Mouse (Mus musculus) stomach, embryonic 14.5 days (tissue): ENCODE results near the gene Aqp7. TPM values are rescaled to one million over a fixed set of nuclear protein-coding genes. Genes with fewer than 3 reads are reported as not detected.

Experiments used
- ATAC-seq: fragments of 200-750 bp; cut with Nextera tagmentation; 2 replicates; pipeline ENCODE4 v1.8.0; 2017; ENCODE audit warnings: low read depth, moderate TSS enrichment; ENCODE audit not compliant: insufficient number of reproducible peaks, insufficient read depth, low FRiP score
- H3K27ac ChIP-seq: fragments of 300-500 bp; sonication (generic); 2 replicates; pipeline ENCODE4 v1.5.1; 2014; ENCODE audit warnings: mild to moderate bottlenecking, low read length, moderate library complexity, mixed read lengths
- H3K27me3 ChIP-seq: fragments of 300-500 bp; sonication (generic); 2 replicates; pipeline ENCODE4 v1.6.1; 2014; ENCODE audit warnings: low read length, control low read depth, mixed read lengths; ENCODE audit not compliant: control insufficient read depth, insufficient read depth
- H3K36me3 ChIP-seq: fragments of 300-500 bp; sonication (generic); 2 replicates; pipeline ENCODE4 v1.6.1; 2014; ENCODE audit warnings: mild to moderate bottlenecking, control low read depth, low read length, moderate library complexity, mixed read lengths; ENCODE audit not compliant: control insufficient read depth, insufficient read depth
- H3K4me1 ChIP-seq: fragments of 300-500 bp; sonication (generic); 2 replicates; pipeline ENCODE4 v1.6.1; 2014; ENCODE audit warnings: low read length, control low read depth, mixed read lengths; ENCODE audit not compliant: control insufficient read depth, insufficient read depth
- H3K4me2 ChIP-seq: fragments of 300-500 bp; sonication (generic); replicated peaks from 2 replicates; pipeline ENCODE4 v1.6.1; 2014; ENCODE audit warnings: low read depth, low read length, control low read depth
- H3K4me3 ChIP-seq: fragments of 300-500 bp; sonication (generic); 2 replicates; pipeline ENCODE4 v1.5.1; 2014; ENCODE audit warnings: low read depth, low read length, control low read depth
- H3K9ac ChIP-seq: fragments of 300-500 bp; sonication (generic); replicated peaks from 2 replicates; pipeline ENCODE4 v1.6.1; 2014; ENCODE audit warnings: low read depth, mild to moderate bottlenecking, control low read depth, low read length, moderate library complexity, mixed read lengths
- H3K9me3 ChIP-seq: fragments of 300-500 bp; sonication (generic); 2 replicates; pipeline ENCODE4 v1.6.1; 2016; ENCODE audit warnings: low read depth, low read length, control low read depth; ENCODE audit not compliant: control insufficient read depth
- WGBS: fragments of 180-500 bp; shearing (Covaris S2); extraction: QIAGEN DNeasy Blood & Tissue Kit; methylation state at CpG from one replicate; pipeline ENCODE4 v1.1.7; 2014; 5-methylcytosine and 5-hydroxymethylcytosine counted together
- polyA plus RNA-seq: library from polyadenylated mRNA; unstranded; fragments of >200 nt; fragmentation: Nextera tagmentation; extraction: Ambion mirVana; gene quantifications from 2 replicates; pipeline ENCODE4 v1.2.1, GENCODE M21; 2014

Gene Aqp7
- polyA plus RNA-seq, 1 experiment from 2014 or later: 0.43 TPM

GRCm38 (mm10) chr4:41015798-41016197, 32.1 kb downstream of the Aqp7 start:
- Histone ChIP-seq H3K4me1 (no peaks in the 10 kb centered on the region), H3K9ac (no peak overlapping the region), H3K27me3 (no peaks in the 10 kb centered on the region), H3K4me2 (no peak overlapping the region), H3K36me3 (peaks cover 47% of the 10 kb centered on the region), H3K4me3 (no peak overlapping the region), H3K9me3 (no peaks in the 10 kb centered on the region), H3K27ac (no peak overlapping the region)
- ATAC-seq: no peak
- 94% methylated on average over 5 of the region's 5 CpGs for WGBS

- ATAC-seq: no peak
- 90% methylated on average over 3 of the region's 3 CpGs for WGBS
- H3K9me3 ChIP-seq: no peaks in the 10 kb centered on the region
- peaks cover 62% of the 10 kb centered on the region for H3K36me3 ChIP-seq
- no peak overlapping the region for H3K4me2 ChIP-seq
- H3K27me3 ChIP-seq: no peaks in the 10 kb centered on the region
- no peak overlapping the region for H3K4me3 ChIP-seq
- no peak overlapping the region for H3K9ac ChIP-seq
- H3K4me1 ChIP-seq: no peaks in the 10 kb centered on the region
- H3K27ac ChIP-seq: no peak overlapping the region
Measured at GRCm38 (mm10) chr4:41013351-41013750, 34.6 kb downstream of the Aqp7 start.

GRCm38 (mm10) chr4:41000842-41001639, 46.9 kb downstream of the Aqp7 start:
- Histone ChIP-seq H3K36me3 (peaks cover 88% of the 10 kb centered on the region), H3K9me3 (no peaks in the 10 kb centered on the region), H3K4me1 (no peaks in the 10 kb centered on the region), H3K27ac (no peak overlapping the region), H3K4me3 (no peak overlapping the region), H3K4me2 (no peak overlapping the region), H3K27me3 (no peaks in the 10 kb centered on the region), H3K9ac (no peak overlapping the region)
- WGBS: 88% methylated on average over 9 of the region's 9 CpGs
- ATAC-seq: no peak

- Histone ChIP-seq H3K4me3 (no peak overlapping the region), H3K27me3 (no peaks in the 10 kb centered on the region), H3K27ac (no peak overlapping the region), H3K9ac (no peak overlapping the region), H3K9me3 (no peaks in the 10 kb centered on the region), H3K36me3 (peaks cover 90% of the 10 kb centered on the region), H3K4me1 (no peaks in the 10 kb centered on the region), H3K4me2 (no peak overlapping the region)
- no peak for ATAC-seq
- WGBS: 74% methylated on average over 1 of the region's 1 CpGs
Measured at GRCm38 (mm10) chr4:41000271-41000670, 47.7 kb downstream of the Aqp7 start.

GRCm38 (mm10) chr4:40997916-40998315, 50.0 kb downstream of the Aqp7 start:
- Histone ChIP-seq H3K4me2 (no peak overlapping the region), H3K27ac (no peak overlapping the region), H3K36me3 (peaks cover 87% of the 10 kb centered on the region), H3K4me1 (no peaks in the 10 kb centered on the region), H3K9ac (no peak overlapping the region), H3K4me3 (no peak overlapping the region), H3K9me3 (no peaks in the 10 kb centered on the region), H3K27me3 (no peaks in the 10 kb centered on the region)
- WGBS: 92% methylated on average over 4 of the region's 4 CpGs
- no peak for ATAC-seq

- no peaks in the 10 kb centered on the region for H3K4me1 ChIP-seq
- H3K9ac ChIP-seq: no peak overlapping the region
- H3K27me3 ChIP-seq: no peaks in the 10 kb centered on the region
- H3K36me3 ChIP-seq: peaks cover 88% of the 10 kb centered on the region
- no peak overlapping the region for H3K4me3 ChIP-seq
- 94% methylated on average over 6 of the region's 6 CpGs for WGBS
- no peak overlapping the region for H3K27ac ChIP-seq
- H3K4me2 ChIP-seq: no peak overlapping the region
- ATAC-seq: no peak
- no peaks in the 10 kb centered on the region for H3K9me3 ChIP-seq
Measured at GRCm38 (mm10) chr4:40996302-40996701, 51.6 kb downstream of the Aqp7 start.

- Histone ChIP-seq H3K9me3 (no peaks in the 10 kb centered on the region), H3K4me2 (no peak overlapping the region), H3K36me3 (peaks cover 91% of the 10 kb centered on the region), H3K27ac (no peak overlapping the region), H3K4me1 (no peaks in the 10 kb centered on the region), H3K9ac (no peak overlapping the region), H3K4me3 (no peak overlapping the region), H3K27me3 (no peaks in the 10 kb centered on the region)
- WGBS: 91% methylated on average over 6 of the region's 6 CpGs
- no peak for ATAC-seq
Measured at GRCm38 (mm10) chr4:40989633-40990032, 58.3 kb downstream of the Aqp7 start.

- H3K27me3 ChIP-seq: no peaks in the 10 kb centered on the region
- no peaks in the 10 kb centered on the region for H3K9me3 ChIP-seq
- no peak overlapping the region for H3K4me3 ChIP-seq
- H3K36me3 ChIP-seq: peaks cover 60% of the 10 kb centered on the region
- no peaks in the 10 kb centered on the region for H3K4me1 ChIP-seq
- WGBS: 97% methylated on average over 1 of the region's 1 CpGs
- H3K4me2 ChIP-seq: no peak overlapping the region
- ATAC-seq: no peak
- no peak overlapping the region for H3K27ac ChIP-seq
- H3K9ac ChIP-seq: no peak overlapping the region
Measured at GRCm38 (mm10) chr4:40983686-40984085, 64.3 kb downstream of the Aqp7 start.
